Mouse (Mus musculus): Measurements from ENCODE around the gene Cep85l.

- TF ChIP-seq EP300 (IDR thresholded peaks at IDR 0.05; ENCODE audit: low read depth), result no peak
- TF ChIP-seq CTCF (IDR thresholded peaks at IDR 0.05; ENCODE audit: low read depth), result no peak
These were observed 42.5 kb upstream of the Cep85l start for GRCm38 (mm10) chr10:53422206-53422605.

Measured in liver, postnatal 0 days (tissue).